Mouse (Mus musculus) frontal cortex, adult 2 months (tissue): Measurements from ENCODE around the gene Heatr6. TPM values are rescaled to one million over a fixed set of nuclear protein-coding genes. Genes with fewer than 3 reads are reported as not detected.
A peak's percentile ranks its signal among the peaks of the same experiment; 100 is the strongest.

Source experiments
- DNase-seq, 2 experiments: peaks; one replicate each; pipeline ENCODE4 v3.0.0; 2022; ENCODE audit warnings: low spot score in 1 of 2; ENCODE audit errors: extremely low spot score in 1 of 2
- polyA plus RNA-seq: library from polyadenylated mRNA; depleted of rRNA; stranded (reverse); fragments of >200 nt; gene quantifications from 2 replicates; pipeline ENCODE4 v1.2.3, GENCODE M21; 2012; rRNA removed

The Heatr6 gene
- polyA plus RNA-seq, 1 experiment = 17.9 TPM

- no peak for DNase-seq
Measured at GRCm38 (mm10) chr11:83796980-83797608, 43.6 kb downstream of the Heatr6 start.

DNA sequence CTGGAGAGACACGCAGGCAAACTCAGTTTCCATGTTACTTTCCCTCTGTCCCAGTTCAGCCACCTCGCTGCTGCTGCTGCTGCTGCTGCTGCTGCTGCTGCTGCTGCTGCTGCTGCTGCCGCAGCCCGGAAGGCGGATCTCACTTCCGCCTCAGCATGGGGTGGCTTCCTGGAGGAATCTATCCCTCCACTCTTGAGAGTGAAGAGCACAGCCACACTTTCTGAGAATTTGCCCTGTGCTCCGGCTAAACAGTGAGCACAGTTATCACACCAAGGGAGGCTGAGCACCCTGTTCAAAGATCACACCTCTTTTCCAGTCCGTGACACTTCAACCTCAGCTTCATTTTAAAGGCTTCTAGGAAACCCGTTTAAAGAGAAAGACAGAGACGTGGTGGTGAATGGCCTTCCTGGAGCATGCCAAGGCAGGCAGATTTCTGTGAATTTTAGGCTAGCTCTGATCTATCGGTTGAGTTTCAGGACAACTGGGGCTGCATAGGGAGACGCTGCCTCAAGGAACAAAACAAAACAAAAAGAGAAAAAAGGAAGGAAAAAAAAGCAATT is 46.5 kb downstream of the Heatr6 start:
- DNase-seq = no peak

DNA sequence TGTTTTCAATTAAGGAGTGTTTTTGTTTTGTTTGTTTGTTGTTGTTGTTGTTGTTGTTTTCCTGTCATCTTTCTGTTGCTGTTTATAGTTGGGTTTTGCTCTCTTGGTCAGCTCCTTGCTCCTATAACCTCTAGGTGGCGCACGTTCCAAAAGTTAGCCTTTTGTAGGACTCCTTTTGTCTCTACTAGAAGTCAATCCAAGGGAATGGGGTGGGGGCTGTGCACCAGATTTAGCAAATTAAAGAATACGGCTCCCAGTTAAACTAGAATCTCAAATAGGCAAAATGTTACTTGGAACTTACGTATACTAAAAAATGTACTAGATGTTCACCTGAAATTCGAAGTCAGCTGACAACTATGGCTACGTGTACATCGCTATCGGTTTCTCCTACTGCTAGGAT is 48.7 kb downstream of the Heatr6 start:
- DNase-seq = peak in 1 of 2 experiments; percentile 48

GRCm38 (mm10) chr11:83802581-83802980 is 49.1 kb downstream of the Heatr6 start:
- DNase-seq = no peak

DNA sequence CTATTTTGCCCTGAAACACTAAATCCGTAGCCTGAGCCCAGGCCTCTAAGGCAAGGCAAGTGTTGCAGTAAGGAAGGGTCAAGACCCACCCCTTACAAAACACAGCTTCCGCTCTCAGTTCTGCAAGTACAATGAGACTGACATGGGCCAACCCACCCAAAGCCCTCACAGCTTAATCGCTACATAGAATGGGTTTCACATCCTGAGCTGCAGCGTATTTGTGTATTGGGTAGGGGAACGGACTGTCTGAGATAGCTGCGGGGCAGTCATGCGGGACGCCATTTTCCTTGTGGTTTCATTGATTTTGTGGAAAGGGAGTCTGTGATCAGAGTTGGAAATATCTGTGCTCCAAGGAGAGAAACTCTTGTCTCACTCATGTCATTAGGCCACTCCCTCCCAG is 56.9 kb downstream of the Heatr6 start:
- no peak for DNase-seq

GRCm38 (mm10) chr11:83815191-83815590 is 61.7 kb downstream of the Heatr6 start:
- no peak for DNase-seq

GRCm38 (mm10) chr11:83815628-83816027 is 62.1 kb downstream of the Heatr6 start:
- peak; percentile 10 to 72 for DNase-seq

DNA sequence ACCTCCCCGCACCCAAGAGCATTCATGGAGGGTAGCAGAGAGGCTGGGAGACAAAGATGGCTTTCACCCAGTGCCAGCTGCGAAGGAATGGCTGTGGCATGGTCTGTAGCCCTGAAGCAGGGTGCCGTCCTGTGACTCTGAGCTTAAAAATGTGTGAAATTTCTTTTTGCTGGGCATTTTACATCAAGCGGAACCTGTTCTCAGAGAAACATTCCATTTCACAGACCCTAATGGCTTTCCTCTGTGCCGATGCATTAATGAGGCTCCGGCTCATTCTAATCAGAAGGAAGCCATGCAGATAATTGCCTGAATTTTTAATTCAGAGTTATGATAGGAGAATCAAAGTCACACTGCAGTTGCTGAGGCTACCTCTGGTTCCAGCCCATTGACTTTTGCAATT is 63.6 kb downstream of the Heatr6 start:
- no peak for DNase-seq

DNA sequence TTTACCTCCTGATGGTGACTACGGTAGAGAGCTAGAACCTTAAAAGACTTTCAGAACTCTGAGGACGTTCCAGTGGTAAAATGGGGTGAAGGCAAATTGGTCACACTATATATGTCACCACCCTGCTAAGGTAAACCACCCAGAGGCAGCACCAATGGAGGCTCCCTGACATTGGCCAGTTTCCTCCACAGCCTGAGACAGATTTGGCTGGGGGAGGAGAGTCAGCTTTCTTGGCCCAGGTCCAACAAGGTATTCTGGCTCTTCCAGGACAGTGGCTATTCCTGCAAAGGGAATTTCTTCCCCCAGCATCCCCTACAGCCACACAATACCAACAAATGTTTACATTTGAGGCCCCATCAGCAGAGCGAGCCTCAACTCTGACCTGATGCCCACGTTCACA is 64.5 kb downstream of the Heatr6 start:
- DNase-seq = no peak

DNA sequence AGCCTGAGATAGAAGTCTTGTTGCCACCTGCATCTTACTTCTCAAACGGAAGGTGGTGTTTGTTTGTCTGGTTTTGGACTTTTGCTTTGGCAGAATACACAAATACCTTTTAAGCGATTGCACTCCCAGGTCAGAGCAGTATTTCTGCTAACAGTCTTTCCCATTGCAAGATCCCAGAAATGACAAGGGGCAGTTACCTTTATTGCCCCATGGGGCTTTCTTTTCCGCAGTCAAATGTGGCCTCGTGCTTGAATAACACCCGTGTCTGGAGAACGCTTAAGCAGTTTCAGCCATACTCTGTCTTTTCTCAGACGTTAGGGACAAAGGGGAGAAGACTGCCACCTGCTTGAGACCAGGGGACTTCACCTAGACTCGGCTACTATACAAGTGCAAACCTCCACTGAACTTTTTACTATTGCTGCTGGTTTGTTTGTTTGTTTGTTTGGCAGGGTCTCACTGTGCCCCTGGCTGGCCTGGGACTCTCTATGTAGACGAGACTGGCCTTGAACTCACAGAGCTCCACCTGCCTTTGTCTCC is 65.2 kb downstream of the Heatr6 start:
- no peak for DNase-seq

DNA sequence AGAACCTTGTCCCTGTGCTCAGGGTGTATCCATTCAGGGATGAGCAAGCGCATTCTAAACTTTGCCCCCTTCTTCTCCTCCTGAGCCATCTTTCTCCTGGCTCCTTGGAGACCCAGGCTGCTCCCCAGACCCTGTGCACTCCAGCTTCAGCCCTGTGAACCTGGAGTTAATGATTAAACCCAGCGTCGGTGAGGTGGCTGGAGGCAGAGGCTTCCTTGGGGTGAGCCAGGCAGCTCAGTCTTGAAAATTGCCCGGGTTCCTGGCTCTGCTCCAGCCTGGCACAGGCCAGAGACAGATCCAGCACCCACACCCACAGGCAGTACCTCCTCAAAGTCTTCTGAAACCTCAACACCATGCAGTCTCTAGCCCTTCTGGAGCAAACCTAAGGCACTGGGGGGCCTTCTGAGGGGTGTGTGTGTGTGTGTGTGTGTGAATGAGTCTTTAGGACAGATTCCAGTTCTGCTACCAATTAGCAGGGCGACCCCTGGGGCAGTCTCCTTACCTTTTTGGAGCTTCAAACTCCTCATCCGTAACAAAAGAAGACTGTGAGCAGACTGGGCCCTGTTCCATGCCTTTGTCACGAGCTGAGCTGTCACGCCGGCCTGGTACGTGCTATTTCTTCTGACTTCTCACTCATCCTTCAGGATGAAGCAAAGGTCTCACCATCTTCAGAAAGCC is 66.4 kb downstream of the Heatr6 start:
- DNase-seq = no peak

DNA sequence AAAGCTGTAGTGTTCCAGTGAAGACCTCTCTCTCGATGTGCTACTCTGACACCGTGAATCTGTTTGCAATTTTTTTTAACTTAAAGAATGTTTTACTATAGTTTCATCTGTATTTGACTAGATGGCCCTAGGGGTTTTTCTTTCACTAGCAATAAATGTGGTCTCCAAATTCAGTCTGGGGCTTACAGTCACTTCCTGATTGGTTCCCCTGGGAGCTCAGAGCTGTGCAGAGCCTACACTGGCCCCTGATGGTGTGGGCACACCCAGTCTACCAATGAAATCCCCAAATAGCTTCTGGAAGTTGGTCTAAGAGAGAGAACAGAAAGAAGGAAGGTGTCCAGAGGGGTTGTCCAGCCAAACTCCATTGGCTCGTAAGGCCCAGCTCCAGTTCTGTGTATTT is 72.6 kb downstream of the Heatr6 start:
- no peak for DNase-seq

GRCm38 (mm10) chr11:83828553-83829142 is 75.2 kb downstream of the Heatr6 start:
- DNase-seq = no peak

DNA sequence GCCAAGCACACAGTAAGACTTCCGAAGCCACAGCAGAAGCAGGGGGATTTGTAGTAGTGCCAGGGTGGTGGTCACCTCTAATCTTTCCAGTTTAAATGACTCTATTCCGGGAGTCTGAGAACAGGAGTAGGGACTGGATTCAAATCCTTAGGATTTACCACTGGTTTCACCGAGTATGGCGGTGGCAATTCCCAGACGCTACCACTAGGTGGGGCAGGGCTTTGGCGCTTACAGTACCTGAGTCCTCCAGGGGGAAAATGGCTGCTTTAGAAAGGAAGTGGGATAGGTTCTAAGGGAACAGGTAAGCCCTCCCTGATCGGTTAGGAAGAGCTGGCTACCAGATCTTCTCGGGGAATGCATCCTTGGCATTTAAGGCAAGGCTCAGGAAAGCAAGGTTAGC is 78.9 kb downstream of the Heatr6 start:
- DNase-seq = peak in 1 of 2 experiments; percentile 19

Other genes starting within 250 kb of the Heatr6 start
- not detected in 2 replicates for gene Heatr9, start 231.5 kb upstream of the Heatr6 start, polyA plus RNA-seq
- 0.69 and 1.00 TPM in 2 replicates for gene Ccl5, start 223.2 kb upstream of the Heatr6 start, polyA plus RNA-seq
- gene Ccl9, start 175.1 kb upstream of the Heatr6 start, polyA plus RNA-seq = 1.8 TPM in 2 replicates
- 2.6 and 2.9 TPM in 2 replicates for gene Ccl6, start 160.6 kb upstream of the Heatr6 start, polyA plus RNA-seq
- gene Rpl9-ps1, start 108.1 kb upstream of the Heatr6 start, polyA plus RNA-seq = not detected in 2 replicates
- gene Ccl3, start 104.3 kb upstream of the Heatr6 start, polyA plus RNA-seq = 1.1 and 1.3 TPM in 2 replicates
- gene Ccl4, start 91.1 kb upstream of the Heatr6 start, polyA plus RNA-seq = 0.56 and 0.61 TPM in 2 replicates
- 1.5 and 2.1 TPM in 2 replicates for gene Wfdc17, start 49.7 kb upstream of the Heatr6 start, polyA plus RNA-seq
- 3.9 and 4.7 TPM in 2 replicates for gene Wfdc18, start 44.7 kb upstream of the Heatr6 start, polyA plus RNA-seq
- gene Wfdc21, start 6.8 kb upstream of the Heatr6 start, polyA plus RNA-seq = not detected in 2 replicates
- gene Hnf1b, start 96.4 kb downstream of the Heatr6 start, polyA plus RNA-seq = 0.08 and 0.13 TPM in 2 replicates
- gene Ddx52, start 188.4 kb downstream of the Heatr6 start, polyA plus RNA-seq = 12.3 and 16.0 TPM in 2 replicates
- gene Synrg, start 210.7 kb downstream of the Heatr6 start, polyA plus RNA-seq = 21.4 and 24.9 TPM in 2 replicates